Mouse (Mus musculus) sigmoid colon, adult 10 weeks (tissue): ENCODE measurements around the gene Tlr11. TPM values are rescaled to one million over a fixed set of nuclear protein-coding genes. Genes with fewer than 3 reads are reported as not detected.

ENCODE experiments used
- polyA plus RNA-seq: library from polyadenylated mRNA; stranded (reverse); fragments of 350-450 nt; fragmentation: Illumina TruSeq; extraction: RNeasy Lipid Tissue Mini Kit (QIAGEN cat#74804); gene quantifications from one replicate; pipeline ENCODE4 v1.2.3, GENCODE M21; 2014; ENCODE audit warnings: low read depth, low replicate concordance

The Tlr11 gene
- polyA plus RNA-seq: 1.4 TPM

DNA sequence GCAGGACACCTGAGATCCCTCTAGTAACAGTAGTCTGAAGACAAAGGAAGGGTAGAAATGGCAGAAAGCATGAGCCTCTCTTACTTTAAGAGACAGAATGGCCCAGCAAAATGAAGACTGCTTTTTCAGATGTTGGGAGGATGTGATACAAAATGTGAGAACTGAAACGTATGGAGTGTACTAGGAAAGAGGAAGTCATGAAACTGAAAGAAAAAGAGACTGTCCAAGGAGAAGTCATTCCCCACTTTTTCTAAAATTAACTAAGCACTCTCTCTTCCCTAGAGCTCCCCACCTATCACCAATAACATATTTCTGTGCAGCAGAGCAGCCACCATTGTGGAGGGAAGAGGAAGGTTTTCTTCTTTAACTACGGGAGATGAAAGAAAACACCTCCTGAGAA, at the start of gene Tlr11:
TSS of gene Tlr11 (plus strand) at position 322 of the 400 bp plus-strand sequence.

DNA sequence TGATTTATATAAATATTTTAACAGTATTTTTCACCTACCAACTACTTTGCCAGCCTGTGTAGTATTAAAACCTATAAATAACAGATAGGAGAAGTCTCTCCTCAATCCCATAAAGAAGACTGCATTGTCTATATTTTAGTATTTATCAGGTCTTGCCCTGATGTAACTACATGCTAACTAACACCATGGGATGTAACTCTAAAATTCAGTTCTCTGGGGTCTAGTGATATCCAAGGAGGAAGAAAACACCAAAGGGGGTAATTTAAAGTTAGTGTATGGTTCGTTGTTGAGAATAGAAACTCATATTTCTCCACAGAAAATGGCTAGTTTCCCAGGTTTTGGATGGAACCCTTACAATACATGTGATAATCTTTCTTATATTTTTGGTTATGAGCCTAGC, 31.1 kb upstream of the Tlr11 start, which contains the start of gene Olfr734:
TSS of gene Olfr734 (minus strand) at position 101 of the 400 bp plus-strand sequence.

DNA sequence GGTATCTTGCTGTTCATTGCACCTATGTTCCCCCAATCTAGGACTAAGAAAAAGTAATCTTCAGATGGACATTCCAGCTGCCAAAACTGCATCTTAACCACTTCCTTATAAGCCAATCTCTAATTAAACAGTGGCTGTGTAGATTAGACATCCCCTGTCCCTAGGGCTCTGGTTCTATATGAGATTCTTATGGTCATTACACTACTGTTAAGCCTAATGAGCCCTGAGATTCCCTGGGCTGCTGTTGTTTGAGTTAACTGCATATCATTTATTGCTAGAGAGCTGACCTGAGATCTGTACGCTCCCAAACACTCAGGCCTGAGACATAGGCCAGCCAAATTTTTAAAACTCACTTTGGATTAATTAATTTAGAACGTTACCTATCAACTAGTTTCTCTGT, 8.9 kb upstream of the Tlr11 start, which contains the start of gene Olfr735:
TSS of gene Olfr735 (minus strand) at position 77 of the 400 bp plus-strand sequence.

DNA sequence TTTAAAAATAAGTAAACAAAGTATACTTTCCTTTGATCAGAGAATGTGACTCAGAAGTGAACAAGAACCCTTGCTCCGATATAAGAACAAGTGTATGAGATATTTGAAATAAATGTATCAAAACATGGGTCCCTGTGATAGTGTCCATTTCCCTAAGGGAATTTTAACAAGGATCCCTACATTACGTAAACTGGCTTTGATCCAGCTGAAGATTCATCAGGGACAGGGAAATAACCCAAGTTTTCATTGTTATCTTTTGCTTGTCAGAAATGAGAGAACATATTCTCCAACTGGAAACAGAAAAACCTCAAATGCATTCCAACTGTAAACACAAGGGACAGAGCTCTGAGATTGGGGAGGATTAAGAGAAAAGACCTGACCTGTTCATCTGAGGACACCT, 23.1 kb downstream of the Tlr11 start, which contains the start of gene Olfr736:
TSS of gene Olfr736 (plus strand) at position 301 of the 400 bp plus-strand sequence.

DNA sequence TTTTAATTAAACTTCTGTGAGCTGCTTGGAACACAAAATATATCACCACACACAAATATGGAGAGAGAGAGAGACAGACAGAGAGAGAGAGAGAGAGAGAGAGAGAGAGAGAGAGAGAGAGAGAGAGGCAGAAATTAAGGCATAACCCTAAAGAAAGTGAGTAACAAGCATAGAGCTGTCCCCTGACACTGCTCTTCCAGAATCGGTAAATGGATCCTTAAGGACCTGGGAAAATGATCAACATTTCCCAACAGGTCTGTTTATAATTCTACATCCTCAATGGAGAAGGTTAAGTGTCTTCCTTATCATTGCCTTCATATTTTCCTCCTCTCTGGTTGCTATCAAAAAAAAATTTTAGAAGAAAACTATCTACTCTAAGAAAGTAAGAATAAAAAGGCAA, 49.6 kb downstream of the Tlr11 start, which contains the start of gene Olfr738:
TSS of gene Olfr738 (plus strand) at position 301 of the 400 bp plus-strand sequence.

Other genes starting within 250 kb of the Tlr11 start
- gene Olfr727, start 234.7 kb upstream of the Tlr11 start, polyA plus RNA-seq: not detected
- not detected for gene Olfr728, start 215.2 kb upstream of the Tlr11 start, polyA plus RNA-seq
- gene Olfr729, start 205.0 kb upstream of the Tlr11 start, polyA plus RNA-seq: not detected
- gene Olfr730, start 169.7 kb upstream of the Tlr11 start, polyA plus RNA-seq: not detected
- gene Olfr731, start 116.0 kb upstream of the Tlr11 start, polyA plus RNA-seq: not detected
- gene Olfr732, start 73.7 kb upstream of the Tlr11 start, polyA plus RNA-seq: not detected
- not detected for gene Olfr733, start 56.4 kb upstream of the Tlr11 start, polyA plus RNA-seq
- gene Olfr734, start 31.2 kb upstream of the Tlr11 start, polyA plus RNA-seq: not detected
- not detected for gene Olfr735, start 9.0 kb upstream of the Tlr11 start, polyA plus RNA-seq
- not detected for gene Olfr736, start 23.2 kb downstream of the Tlr11 start, polyA plus RNA-seq
- not detected for gene Olfr738, start 49.7 kb downstream of the Tlr11 start, polyA plus RNA-seq
- not detected for gene Olfr739, start 60.7 kb downstream of the Tlr11 start, polyA plus RNA-seq
- not detected for gene Olfr740, start 87.6 kb downstream of the Tlr11 start, polyA plus RNA-seq
- not detected for gene Olfr741, start 114.8 kb downstream of the Tlr11 start, polyA plus RNA-seq
- gene Olfr742, start 145.7 kb downstream of the Tlr11 start, polyA plus RNA-seq: not detected
- gene Olfr743, start 163.9 kb downstream of the Tlr11 start, polyA plus RNA-seq: not detected